Mouse (Mus musculus): ENCODE results near the gene Gm34653. TPM values are rescaled to one million over a fixed set of nuclear protein-coding genes. Genes with fewer than 3 reads are reported as not detected.
"Not testable (repeated sequence)": the region's sequence is repeated elsewhere in the genome, so short reads cannot be mapped to it uniquely, and the experiment has no call there.

Gene Gm34653
- polyA plus RNA-seq, 1 experiment from 2014 or later: not detected

- peak within 1 kb of the TSS; percentile 98 for H3K4me3 ChIP-seq
- 0 out of 2 replicates have a peak, but pooled peaks cover 4% of the 10 kb centered on the region for H3K27me3 ChIP-seq
- peaks cover 6% of the 10 kb centered on the region; the same call in 1 of the 2 replicates for H3K36me3 ChIP-seq
- H3K9me3 ChIP-seq (replicated peaks): no peaks in the 10 kb centered on the region
- H3K9ac ChIP-seq: peak within 1 kb of the TSS; percentile 98
- H3K27ac ChIP-seq: peak within 1 kb of the TSS; percentile 88
- ATAC-seq (replicated peaks; ENCODE audit: insufficient number of reproducible peaks, insufficient read depth, low FRiP score, low read depth): peak; percentile 90
- H3K4me2 ChIP-seq: peak within 1 kb of the TSS; percentile 72
- peaks cover 21% of the 10 kb centered on the region for H3K4me1 ChIP-seq (replicated peaks)
- WGBS: under 1% methylated on average over 57 of the region's 57 CpGs
These were observed 6.9 kb upstream of the Gm34653 start, which contains the start of gene Fbxw2 for GRCm38 (mm10) chr2:34825827-34826459. Gene Fbxw2 (minus strand): TSS chr2:34826311.

DNA sequence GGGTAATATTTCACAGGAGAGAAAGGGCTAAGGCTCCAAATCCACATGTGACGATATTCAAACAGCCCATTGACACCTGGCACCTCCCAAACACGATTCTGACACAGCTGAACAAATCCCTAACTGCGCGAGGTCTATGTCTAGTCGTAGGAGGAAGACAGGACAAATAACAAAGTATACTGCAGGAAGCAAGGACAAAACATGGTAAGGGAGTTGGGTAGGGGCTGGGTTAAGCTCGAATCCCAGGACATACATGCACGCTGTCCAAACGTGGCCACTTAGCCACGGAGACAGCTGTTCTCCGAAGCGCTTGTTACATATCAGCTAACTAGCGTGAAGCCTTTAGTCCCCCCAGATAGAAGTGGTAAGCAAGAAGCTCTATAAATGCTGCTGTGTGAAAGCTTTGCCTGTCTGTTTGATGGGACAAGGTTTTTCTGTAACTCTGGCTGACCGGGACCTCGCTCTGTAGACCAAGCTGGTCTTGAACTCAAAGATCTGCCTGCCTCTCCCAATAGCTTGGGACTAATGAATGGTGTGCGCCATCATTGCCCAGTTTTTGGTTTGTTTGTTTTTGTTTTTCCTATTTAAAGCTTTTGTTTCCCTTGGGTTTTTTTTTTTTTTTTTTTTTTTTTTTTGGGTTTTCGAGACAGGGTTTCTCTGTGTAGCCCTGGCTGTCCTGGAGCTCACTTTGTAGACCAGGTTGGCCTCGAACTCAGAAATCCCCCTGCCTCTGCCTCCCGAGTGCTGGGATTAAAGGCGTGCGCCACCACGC lies 6.2 kb upstream of the Gm34653 start:
- peak overlapping the region; percentile 88 for H3K27ac ChIP-seq
- peak overlapping the region; percentile 45 for H3K9ac ChIP-seq
- peak overlapping the region; percentile 98 for H3K4me3 ChIP-seq
- H3K36me3 ChIP-seq: 0 out of 2 replicates have a peak, but pooled peaks cover 5% of the 10 kb centered on the region
- peaks cover 21% of the 10 kb centered on the region for H3K4me1 ChIP-seq (replicated peaks)
- no peaks in the 10 kb centered on the region for H3K9me3 ChIP-seq (replicated peaks)
- H3K4me2 ChIP-seq: peak overlapping the region; percentile 72
- no peak for ATAC-seq (replicated peaks; ENCODE audit: insufficient number of reproducible peaks, insufficient read depth, low FRiP score, low read depth)
- WGBS: 34% methylated on average over 20 of the region's 21 CpGs
- 0 out of 2 replicates have a peak, but pooled peaks cover 4% of the 10 kb centered on the region for H3K27me3 ChIP-seq

DNA sequence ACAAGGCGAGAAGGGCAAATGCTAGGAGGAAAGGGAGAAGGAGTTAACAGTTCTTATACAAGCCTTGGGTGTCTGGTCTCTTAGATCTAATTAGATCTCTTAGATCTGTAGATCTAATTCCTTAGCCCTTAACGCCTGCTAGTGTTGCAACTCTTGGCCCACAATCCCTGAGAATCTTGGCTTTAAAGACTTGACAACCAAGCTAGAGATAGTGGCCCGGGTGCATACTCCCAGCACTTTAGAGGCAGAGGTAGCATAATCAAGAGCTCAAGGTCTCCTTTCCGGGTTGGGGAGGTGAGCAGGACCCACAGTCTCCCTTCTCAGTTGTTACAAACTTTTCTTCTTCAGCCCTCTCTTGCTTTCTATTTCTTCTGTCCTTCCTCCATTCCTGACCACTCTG lies 5.2 kb upstream of the Gm34653 start:
- ATAC-seq (replicated peaks; ENCODE audit: insufficient number of reproducible peaks, insufficient read depth, low FRiP score, low read depth): no peak
- peaks cover 21% of the 10 kb centered on the region for H3K4me1 ChIP-seq (replicated peaks)
- WGBS: 86% methylated on average over 4 of the region's 4 CpGs
- H3K27ac ChIP-seq: no peak overlapping the region
- H3K27me3 ChIP-seq: 0 out of 2 replicates have a peak, but pooled peaks cover 4% of the 10 kb centered on the region
- no peak overlapping the region for H3K4me3 ChIP-seq
- no peak overlapping the region for H3K9ac ChIP-seq
- H3K9me3 ChIP-seq (replicated peaks): no peaks in the 10 kb centered on the region
- no peak overlapping the region for H3K4me2 ChIP-seq
- H3K36me3 ChIP-seq: 0 out of 2 replicates have a peak, but pooled peaks cover 2% of the 10 kb centered on the region

DNA sequence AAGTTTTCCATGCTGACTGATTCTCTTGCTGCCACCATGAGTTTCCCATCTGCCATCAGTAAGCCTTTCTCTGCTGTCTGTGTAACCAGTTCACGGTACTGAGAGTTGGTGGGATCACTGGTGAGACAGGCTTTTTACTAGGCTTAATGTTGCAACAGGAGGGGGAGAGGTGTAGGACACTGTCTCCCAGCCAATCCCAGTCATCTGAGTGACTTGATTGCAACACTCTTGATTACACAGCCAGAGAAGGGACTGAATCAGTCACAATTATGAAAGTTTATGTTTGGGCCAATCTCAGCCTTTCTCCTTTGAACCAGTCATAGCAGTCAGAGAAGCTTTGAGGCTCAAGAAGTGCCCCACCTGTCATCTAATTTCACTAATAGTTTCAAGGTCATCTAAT lies 4.8 kb upstream of the Gm34653 start:
- WGBS: 79% methylated on average over 1 of the region's 1 CpGs
- no peak overlapping the region for H3K4me3 ChIP-seq
- H3K4me2 ChIP-seq: no peak overlapping the region
- no peak overlapping the region for H3K27ac ChIP-seq
- no peak for ATAC-seq (replicated peaks; ENCODE audit: insufficient number of reproducible peaks, insufficient read depth, low FRiP score, low read depth)
- no peaks in the 10 kb centered on the region for H3K9me3 ChIP-seq (replicated peaks)
- peaks cover 21% of the 10 kb centered on the region for H3K4me1 ChIP-seq (replicated peaks)
- H3K27me3 ChIP-seq: 0 out of 2 replicates have a peak, but pooled peaks cover 4% of the 10 kb centered on the region
- H3K36me3 ChIP-seq: no peaks in the 10 kb centered on the region
- no peak overlapping the region for H3K9ac ChIP-seq

DNA sequence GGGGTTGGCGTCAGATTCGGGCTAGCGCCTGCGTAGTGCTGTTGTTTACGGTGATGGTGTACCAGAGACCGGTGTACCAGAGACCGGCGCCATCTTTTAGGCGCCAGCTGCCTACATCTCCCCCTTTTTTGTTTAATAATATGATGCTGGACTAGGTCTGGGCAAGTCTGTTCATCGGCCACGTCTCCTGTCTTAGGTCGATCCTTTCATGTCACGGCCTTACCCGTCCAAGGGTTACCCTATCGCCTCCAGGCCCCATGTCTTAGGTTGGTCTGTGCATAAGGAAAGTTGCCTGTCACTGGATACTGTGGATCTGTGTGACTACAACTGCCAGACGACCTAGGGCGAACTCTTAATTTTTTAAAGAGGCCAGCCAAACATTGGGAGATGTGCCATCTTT lies 2.7 kb upstream of the Gm34653 start:
- H3K27ac ChIP-seq: not testable (repeated sequence)

DNA sequence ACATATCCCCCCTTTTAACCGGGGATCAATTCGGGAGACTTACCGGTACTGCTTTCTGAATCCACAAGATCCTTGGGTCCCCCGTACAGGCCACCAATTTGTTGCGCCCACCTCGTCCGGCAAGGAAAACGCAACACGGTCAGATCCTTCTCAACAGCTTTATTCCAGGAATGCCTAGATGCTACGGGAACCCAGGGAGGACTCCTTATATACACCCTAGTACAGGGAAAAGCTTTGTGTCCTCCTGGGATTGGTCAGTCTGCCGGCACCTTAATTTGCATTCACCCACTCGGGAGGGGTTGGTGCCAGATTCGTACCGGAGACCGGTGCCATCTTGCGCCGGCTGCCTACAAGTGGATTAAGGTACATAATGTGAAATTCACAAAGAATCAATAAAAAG lies 817 bp downstream of the Gm34653 start:
- no peaks in the 10 kb centered on the region for H3K9me3 ChIP-seq (replicated peaks)
- H3K9ac ChIP-seq: no peak overlapping the region
- ATAC-seq (replicated peaks; ENCODE audit: insufficient number of reproducible peaks, insufficient read depth, low FRiP score, low read depth): no peak
- 78% methylated on average over 17 of the region's 17 CpGs for WGBS
- H3K4me1 ChIP-seq (replicated peaks): no peaks in the 10 kb centered on the region
- H3K36me3 ChIP-seq: no peaks in the 10 kb centered on the region
- H3K4me3 ChIP-seq: no peak overlapping the region
- no peak overlapping the region for H3K4me2 ChIP-seq
- no peaks in the 10 kb centered on the region; the same call in 1 of the 2 replicates for H3K27me3 ChIP-seq
- H3K27ac ChIP-seq: no peak overlapping the region

More for the DNA sequence above, 2.7 kb upstream of the Gm34653 start:
- not testable (repeated sequence) for H3K4me1 ChIP-seq (replicated peaks); H3K4me3 ChIP-seq; H3K36me3 ChIP-seq; H3K9ac ChIP-seq; ATAC-seq (replicated peaks; ENCODE audit: insufficient number of reproducible peaks, insufficient read depth, low FRiP score, low read depth); H3K4me2 ChIP-seq; H3K27me3 ChIP-seq; H3K9me3 ChIP-seq (replicated peaks)
- WGBS: 89% methylated on average over 17 of the region's 17 CpGs

DNA sequence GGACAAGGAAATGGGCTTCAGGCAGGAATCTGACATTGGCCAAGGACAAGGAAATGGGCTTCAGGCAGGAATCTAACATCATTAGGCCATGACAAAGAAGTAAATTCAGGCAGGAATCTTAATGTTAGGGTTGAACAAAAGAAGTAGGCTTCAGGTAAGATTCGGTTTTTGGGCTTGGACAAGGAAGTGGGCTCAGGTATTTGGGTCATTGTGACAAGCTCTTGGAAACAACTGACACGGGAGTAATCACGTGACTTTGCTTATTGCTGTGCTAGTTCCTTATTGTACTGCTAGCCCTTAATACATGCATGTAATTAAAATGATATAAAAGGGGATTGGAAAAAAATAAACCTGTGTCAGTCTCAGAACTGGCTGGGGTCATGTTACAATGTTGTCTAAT lies 2.9 kb downstream of the Gm34653 start:
- no peaks in the 10 kb centered on the region for H3K36me3 ChIP-seq
- 71% methylated on average over 3 of the region's 3 CpGs for WGBS
- no peak overlapping the region for H3K4me3 ChIP-seq
- no peak overlapping the region for H3K4me2 ChIP-seq
- H3K9me3 ChIP-seq (replicated peaks): no peaks in the 10 kb centered on the region
- no peak overlapping the region for H3K9ac ChIP-seq
- no peak overlapping the region for H3K27ac ChIP-seq
- no peaks in the 10 kb centered on the region for H3K4me1 ChIP-seq (replicated peaks)
- no peak for ATAC-seq (replicated peaks; ENCODE audit: insufficient number of reproducible peaks, insufficient read depth, low FRiP score, low read depth)
- H3K27me3 ChIP-seq: no peaks in the 10 kb centered on the region; the same call in 1 of the 2 replicates

- not testable (repeated sequence) for H3K9ac ChIP-seq; H3K27me3 ChIP-seq; H3K27ac ChIP-seq; H3K9me3 ChIP-seq (replicated peaks); H3K4me3 ChIP-seq; H3K36me3 ChIP-seq; H3K4me2 ChIP-seq; H3K4me1 ChIP-seq (replicated peaks); ATAC-seq (replicated peaks; ENCODE audit: insufficient number of reproducible peaks, insufficient read depth, low FRiP score, low read depth)
- 77% methylated on average over 5 of the region's 5 CpGs for WGBS
These were observed 7.3 kb downstream of the Gm34653 start for GRCm38 (mm10) chr2:34840143-34840542.

DNA sequence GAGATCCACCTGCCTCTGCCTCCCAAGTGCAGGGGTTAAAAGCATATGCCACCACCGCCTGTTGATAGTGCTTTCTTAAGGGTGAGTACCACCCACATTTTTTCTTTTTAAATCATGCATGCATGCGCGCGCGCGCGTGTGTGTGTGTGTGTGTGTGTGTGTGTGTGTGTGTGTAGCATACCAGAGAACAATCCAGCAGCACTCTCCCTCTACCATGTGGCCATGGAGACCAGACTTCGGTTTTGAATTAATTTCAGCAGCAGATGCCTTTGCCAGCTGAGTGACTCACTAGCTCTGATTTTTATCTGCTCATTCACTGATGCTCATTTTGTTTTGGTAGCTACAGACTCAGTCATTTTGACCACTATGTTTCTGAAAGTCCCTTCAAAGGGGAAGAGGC lies 8.9 kb downstream of the Gm34653 start:
- H3K9me3 ChIP-seq (replicated peaks): no peaks in the 10 kb centered on the region
- no peak overlapping the region for H3K4me2 ChIP-seq
- no peaks in the 10 kb centered on the region for H3K36me3 ChIP-seq
- H3K9ac ChIP-seq: no peak overlapping the region
- H3K4me1 ChIP-seq (replicated peaks): no peaks in the 10 kb centered on the region
- WGBS: 93% methylated on average over 8 of the region's 8 CpGs
- no peak for ATAC-seq (replicated peaks; ENCODE audit: insufficient number of reproducible peaks, insufficient read depth, low FRiP score, low read depth)
- no peak overlapping the region for H3K27ac ChIP-seq
- no peak overlapping the region for H3K4me3 ChIP-seq
- no peaks in the 10 kb centered on the region for H3K27me3 ChIP-seq

DNA sequence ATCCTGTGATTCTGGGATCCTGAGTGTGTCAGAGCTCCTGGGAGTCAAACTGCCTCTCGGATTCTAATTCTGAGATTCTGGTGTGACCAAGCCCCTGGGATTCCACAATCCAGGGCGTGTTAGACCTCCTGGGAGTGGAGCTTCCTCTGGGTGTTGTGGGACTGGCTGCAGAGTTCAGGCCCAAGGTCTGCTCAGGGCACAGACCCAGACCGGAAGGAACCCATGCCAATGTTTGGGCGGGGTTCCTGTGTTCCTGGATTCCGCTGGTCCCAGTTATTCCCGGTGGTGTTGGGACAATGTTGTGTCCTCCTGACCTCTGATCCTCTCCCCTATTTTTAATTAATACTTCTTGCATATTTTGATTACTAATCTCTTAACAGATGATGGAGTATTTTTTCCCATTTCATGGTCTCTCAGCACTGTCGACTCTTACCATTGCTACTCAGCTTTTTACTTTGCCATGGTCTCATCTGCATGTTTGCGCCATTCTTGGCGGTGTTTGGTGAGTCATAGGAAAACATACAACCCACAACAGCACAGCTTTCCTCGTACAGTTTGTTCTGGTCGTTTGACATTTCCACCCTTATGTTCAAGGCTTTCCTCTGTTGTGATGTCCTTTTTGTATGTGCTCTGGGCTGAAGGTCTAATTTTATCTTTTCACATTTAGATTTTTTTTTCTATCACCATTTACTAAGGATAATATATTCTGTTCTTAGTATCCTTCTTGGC lies 10.6 kb downstream of the Gm34653 start:
- H3K27ac ChIP-seq: no peak overlapping the region
- ATAC-seq (replicated peaks; ENCODE audit: insufficient number of reproducible peaks, insufficient read depth, low FRiP score, low read depth): no peak
- no peaks in the 10 kb centered on the region for H3K27me3 ChIP-seq
- H3K4me2 ChIP-seq: no peak overlapping the region
- H3K9ac ChIP-seq: no peak overlapping the region
- H3K4me1 ChIP-seq (replicated peaks): no peaks in the 10 kb centered on the region
- no peak overlapping the region for H3K4me3 ChIP-seq
- H3K36me3 ChIP-seq: no peaks in the 10 kb centered on the region
- WGBS: 70% methylated on average over 11 of the region's 11 CpGs
- no peaks in the 10 kb centered on the region for H3K9me3 ChIP-seq (replicated peaks)

DNA sequence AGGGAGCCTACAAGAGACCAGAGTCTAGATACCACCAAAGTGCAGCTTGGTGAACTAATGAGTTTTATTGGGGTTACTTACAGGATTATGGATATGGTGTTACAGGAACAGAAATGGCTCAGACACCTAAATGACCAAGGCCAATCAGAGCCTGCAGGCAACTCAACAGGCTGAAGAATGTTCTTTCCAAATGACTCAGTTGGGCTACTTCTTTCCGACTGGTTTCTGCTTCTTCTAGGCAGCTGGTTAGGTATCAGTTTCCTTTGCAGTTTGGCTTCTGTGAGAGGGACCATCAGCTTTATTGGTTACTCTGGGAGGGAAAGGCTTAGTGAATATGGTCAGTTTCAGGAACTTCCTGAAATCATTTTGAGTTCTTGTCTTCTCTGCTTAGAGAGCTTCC lies 14.9 kb downstream of the Gm34653 start:
- H3K27me3 ChIP-seq: no peaks in the 10 kb centered on the region
- ATAC-seq (replicated peaks; ENCODE audit: insufficient number of reproducible peaks, insufficient read depth, low FRiP score, low read depth): no peak

More for the DNA sequence above, 14.9 kb downstream of the Gm34653 start:
- H3K36me3 ChIP-seq: peaks cover 12% of the 10 kb centered on the region
- no peaks in the 10 kb centered on the region for H3K9me3 ChIP-seq (replicated peaks)
- no peak overlapping the region for H3K9ac ChIP-seq
- H3K4me3 ChIP-seq: no peak overlapping the region
- no peak overlapping the region for H3K27ac ChIP-seq
- WGBS: 91% methylated on average over 1 of the region's 1 CpGs
- H3K4me1 ChIP-seq (replicated peaks): no peaks in the 10 kb centered on the region
- no peak overlapping the region for H3K4me2 ChIP-seq

Measured in heart, embryonic 15.5 days (tissue).